Mouse (Mus musculus): ENCODE results near the gene Fars2.

The Fars2 gene

DNA sequence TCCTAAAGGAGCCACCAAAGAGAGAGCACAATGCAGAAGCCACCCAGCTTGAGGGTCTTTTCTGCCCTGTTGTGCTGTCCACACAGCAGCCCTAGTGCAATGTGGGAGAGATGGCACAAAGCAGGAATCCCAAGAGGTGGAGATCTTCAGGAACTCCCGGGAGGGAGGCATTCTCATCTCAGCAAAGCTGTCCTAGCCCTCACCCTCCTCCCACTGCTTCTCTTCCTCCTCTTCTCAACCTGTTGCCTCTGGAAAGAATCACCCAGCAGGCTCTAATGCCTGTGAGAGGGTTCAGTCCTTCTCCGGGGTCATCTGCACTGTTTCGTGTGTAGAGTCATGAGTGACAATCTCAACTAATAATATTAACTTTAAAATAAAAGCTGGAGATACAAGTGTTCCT lies 386.3 kb downstream of the Fars2 start:
- DNase-seq (ENCODE audit: extremely low read depth, low read depth, low spot score) = no peak

DNA sequence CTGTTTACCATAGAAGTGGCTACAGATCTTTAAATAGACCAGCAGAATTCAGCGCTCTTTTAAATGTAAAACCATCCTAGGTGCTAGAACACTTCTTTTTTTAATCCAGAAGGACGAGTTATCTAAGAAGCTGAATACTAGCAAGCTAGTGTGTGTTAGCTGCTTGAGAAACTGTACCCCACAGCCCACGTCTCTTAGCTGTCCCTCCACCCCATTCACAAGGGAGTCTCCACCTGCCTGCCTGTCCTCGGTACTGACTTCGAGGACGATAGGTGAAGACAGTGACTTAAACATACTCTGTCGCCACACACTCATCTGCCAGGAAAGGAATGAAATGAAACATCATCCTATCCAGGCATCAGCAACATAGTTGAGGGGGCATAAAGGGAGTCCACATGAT lies 386.8 kb downstream of the Fars2 start:
- no peak for DNase-seq (ENCODE audit: extremely low read depth, low read depth, low spot score)

DNA sequence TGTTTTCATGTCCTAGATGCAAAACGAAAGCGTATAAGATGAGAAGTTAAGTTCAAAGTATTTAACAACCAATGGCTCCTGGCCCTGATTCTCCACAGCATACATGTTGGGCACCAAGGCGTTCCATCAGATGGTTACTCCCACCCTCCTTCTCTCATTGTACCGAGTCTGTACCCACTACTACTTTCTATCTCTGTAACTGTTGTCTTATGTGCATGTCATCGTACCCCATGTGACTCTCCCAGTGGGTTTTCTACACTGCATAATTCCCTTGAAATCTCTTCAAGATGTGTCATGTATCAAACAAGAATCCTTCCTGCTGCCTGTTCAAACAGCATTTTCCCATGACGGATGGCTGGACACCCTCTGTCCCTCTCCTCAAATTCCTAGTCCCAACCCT lies 388.5 kb downstream of the Fars2 start:
- DNase-seq (ENCODE audit: extremely low read depth, low read depth, low spot score) = no peak

DNA sequence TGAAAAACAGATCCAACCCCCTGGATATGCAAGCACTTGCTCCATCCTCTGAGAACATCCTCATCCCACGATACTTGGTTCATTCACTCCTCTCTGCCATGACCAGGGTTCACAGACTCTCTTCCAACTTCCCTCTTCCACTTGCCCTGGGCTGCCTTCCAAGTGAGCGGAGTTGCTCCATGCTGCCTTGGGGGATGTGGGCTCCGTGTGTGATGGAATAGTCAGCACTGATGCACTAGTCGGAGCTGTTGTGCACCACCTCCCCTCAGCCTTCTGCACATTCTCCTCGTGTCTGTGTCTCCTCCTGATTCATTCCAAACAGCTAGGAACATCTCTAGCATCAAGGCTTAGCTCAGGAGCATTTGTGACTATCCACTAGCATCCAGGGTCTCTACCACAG lies 389.1 kb downstream of the Fars2 start:
- no peak for DNase-seq (ENCODE audit: extremely low read depth, low read depth, low spot score)

DNA sequence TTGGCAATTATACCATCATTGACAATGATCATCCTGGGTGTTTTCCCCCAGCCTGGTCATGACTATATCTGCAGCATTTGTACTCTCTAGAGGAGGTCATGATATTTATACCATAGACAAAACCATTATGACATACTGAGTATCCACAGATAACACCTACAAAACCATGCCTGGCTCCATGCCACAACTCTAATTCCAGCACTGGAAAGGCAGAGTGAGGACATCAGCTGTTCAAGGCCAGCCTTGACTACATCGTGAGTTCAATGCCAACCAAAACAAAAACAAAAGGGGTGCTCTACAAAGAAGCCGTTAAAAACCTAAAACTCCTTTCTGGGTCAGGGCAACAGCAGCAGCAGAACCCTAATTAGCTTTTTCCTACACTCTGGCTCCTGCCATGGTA lies 392.9 kb downstream of the Fars2 start:
- DNase-seq (ENCODE audit: extremely low read depth, low read depth, low spot score) = no peak

DNA sequence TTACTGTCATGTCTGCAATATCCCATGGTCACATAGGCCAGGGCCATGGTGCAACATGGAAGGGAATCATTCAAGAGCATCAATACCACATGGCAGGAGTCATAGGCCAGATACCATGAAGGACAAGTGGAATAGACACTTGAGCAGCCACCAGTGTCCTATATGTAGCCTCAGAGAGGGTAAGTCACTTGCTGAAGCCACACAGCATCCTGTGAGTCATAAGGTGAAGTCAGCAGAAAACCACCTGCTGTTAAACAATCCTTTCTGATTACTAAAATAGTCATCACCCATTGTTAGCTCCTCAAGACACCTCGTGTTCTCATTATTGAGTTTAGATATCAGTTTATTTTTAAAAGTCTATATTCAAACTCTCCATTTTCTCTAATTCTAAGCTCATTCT lies 395.9 kb downstream of the Fars2 start:
- no peak for DNase-seq (ENCODE audit: extremely low read depth, low read depth, low spot score)

DNA sequence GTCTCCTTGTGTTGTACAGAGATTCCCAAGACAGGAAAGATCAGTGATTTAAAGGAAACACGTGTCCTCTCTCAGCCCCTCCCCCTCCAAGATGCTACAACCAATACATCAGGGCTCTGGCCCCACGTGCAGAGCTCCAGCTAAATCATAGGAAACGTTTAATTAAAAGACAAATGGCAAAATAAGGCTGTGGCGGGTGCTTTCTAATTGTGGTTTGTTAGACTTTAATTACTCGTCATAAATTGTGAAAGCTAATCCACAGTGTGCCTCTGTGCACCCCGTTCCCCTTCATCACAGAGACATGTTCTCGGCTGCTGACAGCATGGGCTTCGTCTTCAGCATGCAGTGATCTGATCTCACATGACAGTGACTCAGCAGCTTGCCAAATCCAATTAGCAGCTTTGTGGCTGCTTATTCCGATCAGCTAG lies 400.9 kb downstream of the Fars2 start:
- no peak for DNase-seq (ENCODE audit: extremely low read depth, low read depth, low spot score)

DNA sequence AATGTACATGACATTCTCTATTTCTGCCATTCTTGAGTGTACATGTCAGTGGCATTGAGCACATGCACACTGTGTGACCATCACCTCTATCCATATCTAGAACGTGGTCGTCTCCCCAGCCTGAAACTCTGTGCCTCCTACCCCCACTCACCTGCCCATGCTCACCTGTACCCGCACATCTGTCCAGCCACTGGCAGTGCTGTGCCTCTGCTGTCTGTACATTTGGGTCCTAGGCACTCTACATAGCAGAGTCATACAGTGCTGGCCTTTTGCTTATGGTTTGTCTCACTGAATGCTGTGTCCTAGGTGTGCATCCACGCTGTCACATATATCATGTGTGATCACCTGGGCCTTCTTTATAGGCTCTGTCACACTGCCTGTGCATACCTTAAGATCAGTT lies 410.5 kb downstream of the Fars2 start:
- DNase-seq (ENCODE audit: extremely low read depth, low read depth, low spot score) = no peak

DNA sequence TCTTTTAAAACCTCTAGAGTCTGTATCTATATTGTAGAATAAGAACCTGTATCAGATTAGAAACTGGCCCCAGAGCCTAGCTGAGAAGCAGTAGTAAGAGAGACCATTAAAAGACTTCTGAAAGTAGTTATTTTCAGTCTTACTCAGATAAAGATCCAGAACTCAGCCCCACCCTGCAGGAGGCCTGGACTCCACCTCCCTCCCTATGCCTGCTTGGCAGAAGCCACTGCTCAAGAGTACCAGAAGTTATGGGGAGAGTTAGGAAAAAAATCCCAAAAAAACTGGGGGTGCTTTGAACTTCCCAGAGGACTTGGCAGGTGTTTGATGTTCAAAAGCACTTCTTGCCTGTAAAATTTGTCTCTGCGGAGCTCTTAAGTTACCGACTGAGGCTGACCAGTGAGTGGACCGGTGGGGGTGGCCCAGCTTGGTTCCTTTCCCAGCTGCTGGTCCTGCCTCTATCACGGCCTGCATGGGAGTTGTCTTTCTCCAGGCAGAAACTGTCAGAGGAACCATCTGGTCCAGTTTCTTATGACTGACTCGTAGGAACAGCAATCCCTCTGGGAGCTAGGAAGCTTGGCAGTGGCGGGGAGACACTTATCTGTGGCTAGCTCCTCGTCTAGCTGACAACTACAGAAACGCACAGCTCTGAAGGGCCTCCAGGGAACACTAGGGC lies 411.1 kb downstream of the Fars2 start:
- no peak for DNase-seq (ENCODE audit: extremely low read depth, low read depth, low spot score)

DNA sequence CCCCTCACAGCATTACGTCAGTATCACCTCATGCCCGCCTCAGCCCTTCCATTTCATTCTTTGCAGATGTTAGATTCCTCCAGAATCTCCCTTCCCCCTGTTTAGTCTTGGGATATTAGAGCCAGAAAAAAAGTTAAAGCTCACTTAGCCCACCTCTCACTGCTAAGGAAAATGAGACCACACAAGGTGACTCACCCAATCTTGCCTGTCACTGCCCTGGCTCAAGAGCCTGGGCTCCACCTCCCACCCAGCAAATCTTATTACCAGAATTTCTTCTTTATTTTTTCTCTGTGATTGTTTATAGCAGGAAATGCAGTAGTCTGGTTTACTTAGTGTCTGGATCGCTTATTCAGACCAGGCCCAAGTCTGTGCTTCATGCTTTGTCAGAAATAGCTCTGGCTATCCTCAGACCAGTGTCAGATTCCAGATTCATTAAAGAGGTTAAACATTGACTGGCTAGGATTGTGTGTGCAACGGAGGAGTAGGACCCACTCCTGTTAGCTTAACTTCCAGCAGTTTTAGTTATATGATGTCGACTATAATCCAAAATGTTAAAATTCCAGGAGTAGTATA lies 412.3 kb downstream of the Fars2 start:
- DNase-seq (ENCODE audit: extremely low read depth, low read depth, low spot score) = no peak

DNA sequence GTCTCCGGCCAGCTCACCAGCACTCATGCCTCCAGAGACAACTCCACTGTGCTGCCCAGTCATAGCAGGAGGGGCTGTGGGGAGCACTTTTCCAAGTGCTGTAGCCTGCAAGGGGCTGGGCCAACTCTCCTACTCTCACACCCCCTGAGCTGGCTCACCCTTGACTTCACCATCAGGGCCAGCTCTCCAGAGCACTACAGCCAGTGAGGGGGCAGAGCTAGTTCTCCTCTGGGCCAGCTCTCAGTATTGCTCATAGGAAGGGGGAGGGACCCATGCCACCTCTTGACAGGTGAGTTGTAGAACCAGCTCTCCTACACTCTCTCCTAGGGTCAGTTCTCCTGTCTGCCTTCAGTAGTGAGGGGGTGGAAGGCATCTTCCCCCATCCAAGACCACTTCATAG lies 413.6 kb downstream of the Fars2 start:
- DNase-seq (ENCODE audit: extremely low read depth, low read depth, low spot score) = no peak

DNA sequence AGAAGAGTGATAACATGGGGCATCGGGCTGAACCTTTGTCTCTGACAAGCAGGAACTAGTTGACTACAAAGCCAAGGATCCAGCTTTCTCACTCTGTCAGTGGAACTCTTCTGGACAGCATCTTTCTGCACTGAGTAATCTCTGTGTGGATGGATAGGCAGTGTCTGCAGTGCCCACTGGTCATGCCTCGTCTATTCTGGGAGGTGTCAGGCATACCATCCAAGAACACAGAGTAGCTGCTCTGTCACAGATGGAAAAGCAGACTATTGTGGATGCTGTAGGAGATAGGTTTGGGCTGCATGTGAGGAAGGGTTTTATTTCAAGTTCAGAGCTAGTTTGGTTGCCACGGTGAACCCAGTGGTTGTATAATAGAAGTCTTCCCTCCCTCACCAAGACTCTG lies 414.7 kb downstream of the Fars2 start:
- no peak for DNase-seq (ENCODE audit: extremely low read depth, low read depth, low spot score)

DNA sequence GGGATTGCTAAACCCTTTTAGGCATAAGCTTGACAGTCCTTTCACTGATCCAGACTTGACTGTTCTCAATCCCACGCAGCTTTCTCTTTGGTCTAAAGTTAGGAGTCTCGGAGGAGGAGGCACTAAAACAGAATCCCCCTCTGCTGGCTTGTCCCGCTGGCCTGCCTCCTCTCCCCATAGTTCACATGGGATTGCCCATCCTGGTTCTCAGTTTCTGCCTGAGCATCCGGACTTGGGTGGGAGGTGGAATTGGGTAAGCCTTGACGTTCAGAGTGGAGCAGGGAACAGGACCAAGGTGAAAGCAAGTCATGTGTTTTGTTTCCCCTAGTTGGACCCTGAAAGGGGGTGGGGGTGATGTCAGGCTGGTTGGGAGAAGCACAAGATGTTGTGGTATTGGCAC lies 415.9 kb downstream of the Fars2 start:
- DNase-seq (ENCODE audit: extremely low read depth, low read depth, low spot score) = no peak

DNA sequence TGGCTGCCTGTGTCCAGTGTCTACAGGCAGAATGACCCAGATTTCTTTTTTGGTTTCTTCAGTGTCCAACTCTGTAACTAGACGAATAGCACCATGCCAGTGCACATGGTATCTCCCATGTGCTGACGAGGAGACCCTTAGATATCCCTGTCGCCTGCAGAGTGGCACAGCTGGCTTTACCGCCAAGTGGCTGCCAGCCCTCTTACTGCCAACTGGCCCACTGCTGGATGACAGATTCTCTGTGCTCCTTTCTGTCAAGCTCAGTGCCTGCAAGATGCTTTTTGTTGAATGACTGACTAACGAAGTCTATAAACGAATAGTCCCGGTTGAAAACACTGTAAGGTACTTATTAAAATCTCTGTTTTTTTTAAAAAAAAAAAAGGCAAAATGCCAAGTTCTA lies 416.3 kb downstream of the Fars2 start:
- no peak for DNase-seq (ENCODE audit: extremely low read depth, low read depth, low spot score)

DNA sequence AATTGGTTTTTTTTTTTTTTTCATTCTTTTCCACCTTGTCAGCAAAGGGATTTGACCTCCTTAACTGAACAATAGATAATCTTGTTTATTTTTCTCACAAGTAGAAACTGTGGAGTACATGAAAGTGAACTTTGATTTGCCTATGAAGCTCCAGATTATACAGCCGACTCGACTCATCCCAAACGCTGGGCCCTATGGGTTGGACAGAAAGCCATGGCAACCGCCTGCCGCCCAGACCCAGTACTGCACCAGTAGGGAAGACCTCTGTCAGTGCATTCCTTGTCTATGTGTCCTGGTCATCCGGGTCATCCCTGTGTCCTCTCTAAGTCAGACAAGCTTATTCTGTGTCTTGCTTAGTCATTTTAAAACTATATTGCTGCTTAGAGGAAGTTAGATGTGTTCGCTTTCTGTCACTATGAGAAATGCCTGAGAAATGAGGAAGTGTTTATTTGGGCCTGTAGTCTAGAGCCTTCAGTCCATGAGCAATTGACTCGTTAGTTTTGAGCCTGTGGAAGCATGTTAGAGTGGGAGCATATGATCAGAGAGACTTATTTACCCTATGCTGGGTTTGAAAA lies 416.8 kb downstream of the Fars2 start:
- DNase-seq (ENCODE audit: extremely low read depth, low read depth, low spot score) = no peak

DNA sequence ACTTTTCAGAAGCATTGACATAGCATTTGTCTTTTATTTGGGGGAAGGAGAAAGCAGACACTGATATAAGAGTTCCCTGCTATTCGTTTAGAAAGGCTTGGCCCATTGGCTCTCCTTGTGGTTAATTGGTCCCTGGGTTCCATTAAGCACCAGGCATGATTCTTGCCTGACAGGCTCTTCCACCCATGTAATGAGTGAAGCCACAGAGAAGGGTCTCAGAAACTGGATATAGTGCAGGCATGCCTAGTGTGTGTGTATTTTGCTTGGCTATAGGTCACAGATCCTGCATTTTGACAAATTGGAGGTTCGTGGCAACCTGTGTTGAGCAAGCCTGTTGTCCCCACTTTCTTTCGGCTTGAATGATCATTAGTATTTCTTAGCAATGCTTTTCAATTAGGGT lies 420.4 kb downstream of the Fars2 start:
- no peak for DNase-seq (ENCODE audit: extremely low read depth, low read depth, low spot score)

DNA sequence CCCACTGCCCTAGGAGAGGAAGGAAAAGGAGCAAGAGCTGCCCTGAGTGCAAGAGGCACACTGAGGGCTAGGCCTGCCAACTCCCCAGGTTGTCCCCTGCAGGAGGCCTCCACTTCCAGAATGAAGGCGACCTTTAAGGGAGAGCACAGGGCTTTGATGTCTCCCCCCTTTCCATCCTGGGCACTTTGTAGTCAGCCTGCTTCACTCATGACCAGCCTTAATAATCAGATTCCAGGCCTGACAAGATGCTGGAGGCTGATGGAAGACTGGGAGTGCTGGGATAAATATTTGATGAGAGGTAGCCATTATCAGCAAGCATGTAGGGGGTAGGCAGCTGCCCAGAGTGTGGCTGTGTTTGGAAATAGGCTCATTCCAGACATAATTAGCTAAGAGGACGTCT lies 421.2 kb downstream of the Fars2 start:
- DNase-seq (ENCODE audit: extremely low read depth, low read depth, low spot score) = no peak

DNA sequence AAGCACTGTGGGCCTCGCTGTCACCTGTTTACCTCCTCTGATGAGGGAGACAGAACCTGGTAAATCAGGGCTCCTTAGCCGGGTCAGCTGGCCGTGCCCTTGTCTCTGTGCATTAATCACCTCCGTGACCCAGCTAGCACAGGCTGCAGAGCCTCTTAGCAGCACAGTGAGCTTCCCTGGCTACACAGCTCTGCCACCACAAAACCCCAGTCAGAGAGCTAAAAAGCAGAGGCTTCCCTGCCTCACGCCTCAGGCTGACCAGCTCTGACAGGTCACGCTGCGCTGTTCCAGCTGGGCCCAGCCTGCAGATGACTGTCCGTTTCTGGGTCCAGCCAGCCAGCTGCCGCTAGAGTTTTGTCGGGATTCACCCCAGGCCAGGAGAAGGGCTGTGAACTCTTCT lies 423.0 kb downstream of the Fars2 start:
- DNase-seq (ENCODE audit: extremely low read depth, low read depth, low spot score) = no peak

DNA sequence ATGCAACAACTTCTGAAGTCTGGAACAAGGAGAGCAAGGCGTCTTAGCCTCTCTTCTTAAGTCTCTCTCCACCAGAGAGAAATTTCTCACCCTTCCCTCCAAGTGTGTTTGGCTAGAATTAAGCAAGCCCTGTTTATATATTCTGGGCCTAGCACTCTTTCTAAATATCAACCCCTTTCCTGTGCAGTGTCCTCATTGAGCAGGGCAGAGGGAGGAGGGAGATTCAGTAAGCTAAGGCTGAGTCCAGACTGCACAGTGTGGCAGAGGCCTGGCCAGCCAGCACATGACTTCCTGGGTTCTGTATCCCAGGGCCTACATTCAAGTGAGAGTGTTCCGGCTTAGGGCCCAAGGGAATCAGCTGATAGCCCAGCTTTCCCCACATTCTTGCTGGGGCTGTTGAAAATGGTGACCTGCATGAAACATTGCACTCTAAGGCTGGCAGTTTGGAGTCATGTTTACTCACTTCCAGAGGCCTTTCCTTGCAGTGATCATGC lies 424.1 kb downstream of the Fars2 start:
- DNase-seq (ENCODE audit: extremely low read depth, low read depth, low spot score) = no peak

DNA sequence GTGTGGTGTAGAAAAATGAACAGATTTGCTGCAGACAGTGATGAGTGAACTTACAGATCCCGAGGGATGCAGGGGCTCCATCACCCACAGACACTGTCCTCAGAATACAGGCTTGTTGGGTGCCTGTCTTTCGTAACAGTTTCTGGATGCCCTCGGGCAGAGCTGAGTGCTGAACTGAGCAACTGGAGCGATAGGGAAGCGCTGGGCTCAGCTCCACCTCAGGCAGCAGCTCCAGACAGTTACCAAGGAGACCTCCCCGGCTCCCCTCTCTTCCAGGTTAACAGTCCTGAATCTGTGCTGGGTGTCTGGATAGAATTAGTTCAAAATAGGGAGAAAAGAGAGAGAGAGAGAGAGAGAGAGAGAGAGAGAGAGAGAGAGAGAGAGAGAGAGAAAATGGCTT lies 433.5 kb downstream of the Fars2 start:
- no peak for DNase-seq (ENCODE audit: extremely low read depth, low read depth, low spot score)

DNA sequence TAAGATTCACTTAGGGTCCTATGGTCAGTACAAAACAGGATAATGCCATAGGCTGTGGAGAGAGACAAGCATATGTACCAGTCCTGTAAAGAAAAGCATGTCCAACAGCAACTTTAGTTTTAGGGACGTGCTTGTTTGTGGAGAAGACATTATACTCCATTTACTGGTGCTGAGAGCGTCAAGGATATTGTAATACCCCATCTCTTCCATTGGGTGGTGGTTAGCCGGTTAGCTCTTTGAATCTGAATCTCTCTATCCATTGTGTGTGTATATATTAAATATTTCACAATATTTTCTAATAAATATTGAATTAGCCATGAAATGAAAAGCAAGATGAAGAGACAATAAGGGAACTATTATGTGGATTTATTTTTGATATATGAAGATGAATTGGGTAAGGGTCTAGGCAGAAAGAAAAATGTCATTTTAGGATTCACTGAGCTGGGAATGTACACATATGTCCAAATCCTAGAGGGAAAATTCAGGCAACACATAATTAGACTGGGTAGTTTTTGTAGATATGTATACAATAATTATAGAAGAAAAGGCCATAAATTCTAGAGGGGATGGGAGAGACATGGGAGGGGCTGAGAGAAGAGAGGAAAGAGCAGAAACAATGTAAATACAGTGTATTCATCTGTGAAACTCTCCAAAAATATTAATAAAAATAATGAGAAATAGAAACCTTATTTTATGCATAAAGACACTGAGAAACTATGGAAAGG lies 435.5 kb downstream of the Fars2 start:
- no peak for DNase-seq (ENCODE audit: extremely low read depth, low read depth, low spot score)

DNA sequence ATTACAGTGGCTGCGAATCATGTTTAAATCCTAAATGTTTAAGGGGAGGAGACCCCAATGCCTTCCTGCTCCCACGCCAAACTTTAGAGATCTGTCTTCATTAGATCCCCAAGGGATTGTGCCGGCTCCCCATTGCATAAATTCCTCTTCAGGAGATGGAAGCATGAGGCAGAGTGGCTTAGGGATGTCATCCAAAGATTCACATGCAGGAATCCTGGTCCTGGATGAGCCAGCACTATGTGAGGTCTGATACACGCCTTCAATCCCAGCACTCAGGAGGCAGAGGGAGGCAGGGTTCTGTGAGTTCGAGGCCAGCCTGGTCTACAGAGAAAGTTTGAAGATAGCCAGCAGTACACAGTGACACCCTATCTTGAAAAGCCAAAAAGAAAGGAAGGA lies 436.0 kb downstream of the Fars2 start:
- no peak for DNase-seq (ENCODE audit: extremely low read depth, low read depth, low spot score)

All from fat pad, adult 2 months (tissue).